Mouse (Mus musculus) MEL (cell line): Measurements from ENCODE around the gene Ube2q2. TPM values are rescaled to one million over a fixed set of nuclear protein-coding genes. Genes with fewer than 3 reads are reported as not detected.

Experiments used
- DNase-seq: peaks from one replicate; pipeline ENCODE4 v3.0.0; 2011; ENCODE audit warnings: low read depth, low spot score
- H3K27ac ChIP-seq: 2 replicates; pipeline ENCODE4 v1.5.1; 2012; ENCODE audit warnings: low read depth, mild to moderate bottlenecking, control low read depth, low read length, moderate library complexity; ENCODE audit not compliant: control insufficient read depth
- H3K27me3 ChIP-seq, 2 experiments: fragments of 150-350 bp in 1 of 2; sonication (generic) in 1 of 2; 2 replicates each; pipeline ENCODE4 v1.6.1; 2012; ENCODE audit warnings: low read length in 2 of 2, mild to moderate bottlenecking in 2 of 2, improper control_type of control experiment in 1 of 2, moderate library complexity in 1 of 2; ENCODE audit not compliant: insufficient read depth in 2 of 2, control insufficient read depth in 1 of 2
- H3K36me3 ChIP-seq, 2 experiments: 2 replicates each; pipeline ENCODE4 v1.6.1; 2012 to 2014; ENCODE audit warnings: low read length in 2 of 2, improper control_type of control experiment in 1 of 2, inconsistent platforms in 1 of 2, mild to moderate bottlenecking in 1 of 2; ENCODE audit not compliant: insufficient read depth in 2 of 2, control insufficient read depth in 1 of 2
- H3K4me1 ChIP-seq, 2 experiments: fragments of 150-350 bp in 1 of 2; sonication (generic) in 1 of 2; 2 replicates each; pipeline ENCODE4 v1.6.1; 2012; ENCODE audit warnings: low read length in 2 of 2, improper control_type of control experiment in 1 of 2, mild to moderate bottlenecking in 1 of 2; ENCODE audit not compliant: insufficient read depth in 2 of 2, control insufficient read depth in 1 of 2
- H3K4me3 ChIP-seq, 2 experiments: fragments of 150-350 bp in 1 of 2; sonication (generic) in 1 of 2; 2 replicates each; pipeline ENCODE4 v1.5.1; 2012; ENCODE audit warnings: low read depth in 2 of 2, low read length in 2 of 2, mild to moderate bottlenecking in 2 of 2, moderate library complexity in 2 of 2, control low read depth in 1 of 2, improper control_type of control experiment in 1 of 2; ENCODE audit not compliant: control insufficient read depth in 1 of 2, insufficient read depth in 1 of 2
- H3K79me2 ChIP-seq: 2 replicates; pipeline ENCODE4 v1.6.1; 2012; ENCODE audit warnings: mild to moderate bottlenecking, low read length, moderate library complexity; ENCODE audit not compliant: control insufficient read depth, poor library complexity, insufficient read depth
- H3K9ac ChIP-seq: 2 replicates; pipeline ENCODE4 v1.6.1; 2012; ENCODE audit warnings: low read depth, mild to moderate bottlenecking, control low read depth, low read length, moderate library complexity; ENCODE audit not compliant: control insufficient read depth, poor library complexity, severe bottlenecking
- H3K9me3 ChIP-seq: fragments of 150-350 bp; sonication (generic); replicated peaks from 2 replicates; pipeline ENCODE4 v1.6.1; 2012; ENCODE audit warnings: mild to moderate bottlenecking, low read length, improper control_type of control experiment, moderate library complexity; ENCODE audit not compliant: insufficient read depth
- BHLHE40 ChIP-seq: IDR thresholded peaks from 2 replicates; pipeline ENCODE4 v1.6.1; 2012; ENCODE audit warnings: low read depth, mild to moderate bottlenecking, inconsistent platforms, low read length, improper control_type of control experiment, borderline replicate concordance
- CHD1 ChIP-seq: IDR thresholded peaks from 2 replicates; pipeline ENCODE4 v1.6.1; 2012; ENCODE audit warnings: low read depth, mild to moderate bottlenecking, inconsistent platforms, low read length, improper control_type of control experiment
- CTCF ChIP-seq, 3 experiments: IDR thresholded peaks in 2 of 3; conservative IDR thresholded peaks in 1 of 3; 2 replicates each; pipeline ENCODE4 v1.5.1; 2011 to 2012; ENCODE audit warnings: low read length in 3 of 3, low read depth in 2 of 3, mild to moderate bottlenecking in 2 of 3, improper control_type of control experiment in 1 of 3, inconsistent platforms in 1 of 3, mixed read lengths in 1 of 3, moderate library complexity in 1 of 3; ENCODE audit not compliant: control insufficient read depth in 1 of 3, insufficient read depth in 1 of 3, poor library complexity in 1 of 3, severe bottlenecking in 1 of 3
- E2F4 ChIP-seq: IDR thresholded peaks from 2 replicates; pipeline ENCODE4 v1.6.1; 2011; ENCODE audit warnings: low read depth, low read length, improper control_type of control experiment, borderline replicate concordance
- ELF1 ChIP-seq: IDR thresholded peaks from 2 replicates; pipeline ENCODE4 v1.6.1; 2014; ENCODE audit warnings: low read depth, mild to moderate bottlenecking, inconsistent platforms, low read length, improper control_type of control experiment, moderate library complexity
- ETS1 ChIP-seq: IDR thresholded peaks from 2 replicates; pipeline ENCODE4 v1.6.1; 2012; ENCODE audit warnings: low read depth, mild to moderate bottlenecking, inconsistent platforms, low read length, improper control_type of control experiment, moderate library complexity
- GABPA ChIP-seq: IDR thresholded peaks from 2 replicates; pipeline ENCODE4 v1.6.1; 2012; ENCODE audit warnings: low read depth, mild to moderate bottlenecking, inconsistent platforms, low read length, improper control_type of control experiment, moderate library complexity
- KAT2A ChIP-seq: conservative IDR thresholded peaks from 2 replicates; pipeline ENCODE4 v1.6.1; 2012; ENCODE audit warnings: low read depth, low read length, improper control_type of control experiment, inconsistent platforms
- MAFK ChIP-seq: IDR thresholded peaks from 2 replicates; pipeline ENCODE4 v1.6.1; 2011; ENCODE audit warnings: low read depth, mild to moderate bottlenecking, low read length, improper control_type of control experiment, borderline replicate concordance
- MAX ChIP-seq: IDR thresholded peaks from 2 replicates; pipeline ENCODE4 v1.6.1; 2011; ENCODE audit warnings: low read length, improper control_type of control experiment
- MXI1 ChIP-seq: IDR thresholded peaks from 2 replicates; pipeline ENCODE4 v1.6.1; 2011; ENCODE audit warnings: mild to moderate bottlenecking, low read depth, low read length, improper control_type of control experiment
- MYB ChIP-seq: IDR thresholded peaks from 2 replicates; pipeline ENCODE4 v1.6.1; 2011; ENCODE audit warnings: mild to moderate bottlenecking, low read depth, low read length, improper control_type of control experiment
- MYC ChIP-seq: IDR thresholded peaks from 2 replicates; pipeline ENCODE4 v1.6.1; 2011; ENCODE audit warnings: low read depth, mild to moderate bottlenecking, low read length, improper control_type of control experiment, moderate library complexity
- POLR2AphosphoS2 ChIP-seq: IDR thresholded peaks from 2 replicates; pipeline ENCODE4 v1.6.1; 2011; ENCODE audit warnings: low read length, improper control_type of control experiment
- POLR2AphosphoS5 ChIP-seq: IDR thresholded peaks from 2 replicates; pipeline ENCODE4 v1.6.1; 2012; ENCODE audit warnings: low read depth, borderline replicate concordance, mild to moderate bottlenecking, inconsistent platforms, low read length, moderate library complexity, mixed read lengths
- RAD21 ChIP-seq: IDR thresholded peaks from 2 replicates; pipeline ENCODE4 v1.6.1; 2011; ENCODE audit warnings: mild to moderate bottlenecking, low read depth, low read length, improper control_type of control experiment
- RCOR1 ChIP-seq: IDR thresholded peaks from 2 replicates; pipeline ENCODE4 v1.6.1; 2012; ENCODE audit warnings: low read depth, mild to moderate bottlenecking, inconsistent platforms, low read length, improper control_type of control experiment
- SIN3A ChIP-seq: IDR thresholded peaks from 2 replicates; pipeline ENCODE4 v1.6.1; 2012; ENCODE audit warnings: low read length, improper control_type of control experiment, inconsistent platforms
- SMC3 ChIP-seq: IDR thresholded peaks from 2 replicates; pipeline ENCODE4 v1.6.1; 2011; ENCODE audit warnings: low read depth, low read length, improper control_type of control experiment
- TAL1 ChIP-seq: IDR thresholded peaks from 2 replicates; pipeline ENCODE4 v1.6.1; 2012; ENCODE audit warnings: mild to moderate bottlenecking, inconsistent platforms, low read length, moderate library complexity, mixed read lengths
- TBP ChIP-seq: IDR thresholded peaks from 2 replicates; pipeline ENCODE4 v1.8.0; 2011; ENCODE audit warnings: low read depth, low read length, improper control_type of control experiment
- UBTF ChIP-seq: IDR thresholded peaks from 2 replicates; pipeline ENCODE4 v1.6.1; 2012; ENCODE audit warnings: low read depth, mild to moderate bottlenecking, inconsistent platforms, low read length, improper control_type of control experiment, moderate library complexity, borderline replicate concordance; ENCODE audit not compliant: insufficient read depth
- USF2 ChIP-seq, 2 experiments: IDR thresholded peaks; 2 replicates each; pipeline ENCODE4 v1.6.1; 2011 to 2012; ENCODE audit warnings: improper control_type of control experiment in 2 of 2, low read length in 2 of 2, borderline replicate concordance in 1 of 2, inconsistent platforms in 1 of 2, low read depth in 1 of 2, mild to moderate bottlenecking in 1 of 2; ENCODE audit not compliant: insufficient read depth in 1 of 2
- ZC3H11A ChIP-seq: IDR thresholded peaks from 2 replicates; pipeline ENCODE4 v1.6.1; 2012; ENCODE audit warnings: low read depth, mild to moderate bottlenecking, inconsistent platforms, low read length, improper control_type of control experiment
- ZKSCAN1 ChIP-seq: IDR thresholded peaks from 2 replicates; pipeline ENCODE4 v1.6.1; 2012; ENCODE audit warnings: low read depth, mild to moderate bottlenecking, inconsistent platforms, low read length, improper control_type of control experiment, moderate library complexity
- ZNF384 ChIP-seq: IDR thresholded peaks from 2 replicates; pipeline ENCODE4 v1.6.1; 2012; ENCODE audit warnings: low read depth, mild to moderate bottlenecking, inconsistent platforms, low read length, improper control_type of control experiment
- polyA plus RNA-seq, 2 experiments: library from polyadenylated mRNA; stranded (reverse) in 1 of 2; unstranded in 1 of 2; fragments of >175 nt in 1 of 2; fragments of >200 nt in 1 of 2; gene quantifications; 2 replicates each; pipeline versions ENCODE4 v1.2.1 to v1.2.4; 2012; ENCODE audit warnings: low replicate concordance in 2 of 2, low read depth in 1 of 2; ENCODE audit not compliant: insufficient read length in 2 of 2, insufficient read depth in 1 of 2, missing spikeins in 1 of 2
- total RNA-seq: library from RNA; depleted of rRNA; stranded (reverse); fragments of 300-350 nt; gene quantifications from 2 replicates; pipeline ENCODE4 v1.2.3, GENCODE M21; 2012

The Ube2q2 gene
- total and polyA plus RNA-seq, 3 experiments: 21.7 to 23.6 TPM; not detected in 1

GRCm38 (mm10) chr9:55253849-55254248, 105.2 kb downstream of the Ube2q2 start:
- peaks cover 3 to 4% of the 10 kb centered on the region in 2 experiments for H3K27me3 ChIP-seq
- no peaks in the 10 kb centered on the region for H3K79me2 ChIP-seq
- no peak overlapping the region for H3K27ac ChIP-seq
- no peaks in the 10 kb centered on the region for H3K9me3 ChIP-seq
- H3K4me3 ChIP-seq: no peak overlapping the region
- no peaks in the 10 kb centered on the region for H3K36me3 ChIP-seq
- no peaks in the 10 kb centered on the region for H3K4me1 ChIP-seq
- TF ChIP-seq CHD1: no peak
- no peak for TF ChIP-seq MYC
- no peak for TF ChIP-seq UBTF
- no peak for TF ChIP-seq RCOR1
- no peak for TF ChIP-seq SMC3
- no peak for TF ChIP-seq MXI1
- no peak for TF ChIP-seq ETS1
- no peak for TF ChIP-seq POLR2AphosphoS2
- no peak for TF ChIP-seq TBP
- TF ChIP-seq MYB: no peak
- no peak for DNase-seq
- H3K9ac ChIP-seq: no peak overlapping the region

GRCm38 (mm10) chr9:55255056-55255455, 106.4 kb downstream of the Ube2q2 start:
- no peaks in the 10 kb centered on the region for H3K36me3 ChIP-seq
- no peak overlapping the region for H3K9ac ChIP-seq
- no peak for DNase-seq
- H3K27me3 ChIP-seq: peaks cover 7 to 9% of the 10 kb centered on the region in 2 experiments
- no peak for TF ChIP-seq CTCF (IDR thresholded peaks at IDR 0.05 in 2 of 3, conservative IDR thresholded peaks at IDR 0.05 in 1 of 3; ENCODE audit: control insufficient read depth in 1 of 3, insufficient read depth in 1 of 3, low read depth in 2 of 3, low read length in 3 of 3, poor library complexity in 1 of 3, severe bottlenecking in 1 of 3)
- no peak for TF ChIP-seq BHLHE40
- TF ChIP-seq POLR2AphosphoS5: no peak
- no peaks in the 10 kb centered on the region for H3K9me3 ChIP-seq
- H3K4me1 ChIP-seq: no peaks in the 10 kb centered on the region
- H3K4me3 ChIP-seq: no peak overlapping the region
- H3K79me2 ChIP-seq: no peaks in the 10 kb centered on the region
- no peak overlapping the region for H3K27ac ChIP-seq

GRCm38 (mm10) chr9:55255604-55256003, 107.0 kb downstream of the Ube2q2 start:
- TF ChIP-seq KAT2A (no peak), ZKSCAN1 (no peak), MYC (no peak), E2F4 (no peak), RAD21 (no peak), TAL1 (no peak), ZC3H11A (no peak), CHD1 (no peak), MAX (no peak), USF2 (IDR thresholded peaks at IDR 0.05; ENCODE audit: borderline replicate concordance in 1 of 2, insufficient read depth in 1 of 2, low read depth in 1 of 2, low read length in 2 of 2) (no peak), MAFK (no peak), MYB (no peak), SIN3A (no peak), ZNF384 (no peak), GABPA (no peak), ELF1 (no peak)
- TF ChIP-seq, all 39 proteins: peak for 0
- Histone ChIP-seq H3K27me3 (peaks cover 9% of the 10 kb centered on the region in 2 experiments), H3K36me3 (no peaks in the 10 kb centered on the region), H3K9me3 (no peaks in the 10 kb centered on the region), H3K27ac (no peak overlapping the region), H3K4me1 (no peaks in the 10 kb centered on the region), H3K4me3 (no peak overlapping the region), H3K9ac (no peak overlapping the region), H3K79me2 (no peaks in the 10 kb centered on the region)
- DNase-seq: no peak
